Mouse (Mus musculus): ENCODE measurements around the gene Il6ra.

GRCm38 (mm10) chr3:89936495-89936894 is 23.5 kb upstream of the Il6ra start:
- TF ChIP-seq POLR2A (IDR thresholded peaks at IDR 0.05; ENCODE audit: low read depth, low read length) (no peak), CTCF (IDR thresholded peaks at IDR 0.05; ENCODE audit: extremely low read depth, insufficient read length, insufficient replicate concordance, low read depth, low read length) (no peak)

Data from small intestine, adult 2 months (tissue).